In the genomic region with DNA sequence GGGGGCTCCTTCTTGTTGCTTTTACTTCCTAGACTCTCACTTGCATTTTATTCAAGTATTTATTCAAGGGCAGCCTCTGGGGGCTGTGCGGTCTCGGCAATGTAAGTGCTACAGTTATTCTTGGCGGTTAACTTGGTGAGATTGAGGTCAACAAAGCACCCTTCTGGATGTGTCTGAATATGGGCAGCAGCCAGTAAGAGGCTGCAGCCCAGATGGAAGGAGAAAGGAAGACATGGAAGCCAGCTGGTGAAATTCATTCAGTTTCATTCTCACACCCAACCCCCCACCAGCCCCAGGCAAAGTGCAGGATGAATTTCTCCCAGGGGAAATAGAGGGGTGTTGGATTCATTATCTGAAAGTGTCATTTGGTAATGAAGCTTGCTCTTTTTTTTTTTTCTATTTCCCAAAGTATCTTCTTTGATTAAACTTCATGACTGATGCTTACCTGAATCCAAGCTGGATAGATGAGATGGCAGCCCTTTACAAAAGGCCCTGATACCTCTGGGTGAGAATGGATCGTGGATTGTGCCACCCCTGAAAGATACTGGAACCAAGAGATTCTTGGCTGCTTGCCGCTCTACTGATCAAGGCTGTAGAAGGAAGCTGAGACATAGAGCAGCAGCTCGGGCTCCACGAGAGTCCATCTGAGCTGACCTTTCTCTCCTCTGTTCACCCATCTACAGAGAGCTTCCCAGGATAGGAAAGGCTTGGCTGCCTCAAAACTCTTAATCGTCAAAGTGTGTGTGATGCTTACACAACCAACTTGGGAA, we compare ENCODE assay signal across 11 mouse cellular contexts. TPM values are rescaled to one million over a fixed set of nuclear protein-coding genes. Genes with fewer than 3 reads are reported as not detected.
DNase-seq lines count a peak whose midpoint lies in the region; ATAC-seq lines count a peak whose summit lies in the region.
"Had no signal": no experiment of that assay in that cellular context is flagged by ENCODE, and none has a peak within 500 bp of the region (broad histone marks: within the 10 kb centered on the region; RNA-seq: fewer than 3 reads in every experiment).

No protein-coding gene starts in this region.

- H3K36me3 ChIP-seq in neural tube, embryonic 12.5 days, result no peaks in the 10 kb centered on the region
- no peaks in the 10 kb centered on the region for H3K36me3 ChIP-seq in neural tube, embryonic 15.5 days
- H3K36me3 ChIP-seq: midbrain, embryonic 12.5 days had no signal

- no peak for DNase-seq in frontal cortex, postnatal 25 days (ENCODE audit: low spot score in 2 of 2)
- DNase-seq in layer of hippocampus, adult 9-11 months, result peak; percentile 31
- peak; percentile 31 for DNase-seq in right cerebral cortex, postnatal 25 days
- no peak for DNase-seq in yolk sac, embryonic 10.5 days (ENCODE audit: low spot score)
- DNase-seq in testis, postnatal 10 days (ENCODE audit: low spot score), result no peak
- DNase-seq: adrenal gland, postnatal 14 days; kidney, adult 9 months had no signal

- ATAC-seq in frontal cortex, adult (ENCODE audit: low TSS enrichment), result peak; percentile 90
- ATAC-seq in neural tube, embryonic 12.5 days (ENCODE audit: low FRiP score, low read depth), result 0 out of 2 replicates have a peak, but pooled peaks have one; percentile 41
- no peak for ATAC-seq in neural tube, embryonic 15.5 days (ENCODE audit: low FRiP score)

- H3K27me3 ChIP-seq in neural tube, embryonic 12.5 days (replicated peaks), result no peaks in the 10 kb centered on the region
- no peaks in the 10 kb centered on the region for H3K27me3 ChIP-seq in neural tube, embryonic 15.5 days (replicated peaks)
- H3K27me3 ChIP-seq: midbrain, embryonic 12.5 days had no signal

- H3K9me3 ChIP-seq in neural tube, embryonic 12.5 days, result no peaks in the 10 kb centered on the region
- no peaks in the 10 kb centered on the region for H3K9me3 ChIP-seq in neural tube, embryonic 15.5 days (replicated peaks)
- H3K9me3 ChIP-seq: midbrain, embryonic 12.5 days had no signal

- no peak overlapping the region for H3K27ac ChIP-seq in neural tube, embryonic 12.5 days
- no peak overlapping the region for H3K27ac ChIP-seq in neural tube, embryonic 15.5 days (replicated peaks)
- H3K27ac ChIP-seq: midbrain, embryonic 12.5 days had no signal

- peaks cover 5% of the 10 kb centered on the region for H3K4me1 ChIP-seq in neural tube, embryonic 12.5 days
- H3K4me1 ChIP-seq in neural tube, embryonic 15.5 days, result 0 out of 2 replicates have a peak, but pooled peaks cover 5% of the 10 kb centered on the region
- H3K4me1 ChIP-seq: midbrain, embryonic 12.5 days had no signal

- WGBS in neural tube, embryonic 12.5 days, result 62% methylated on average over 8 of the region's 8 CpGs
- WGBS in neural tube, embryonic 15.5 days, result 56% methylated on average over 8 of the region's 8 CpGs

- H3K9ac ChIP-seq in neural tube, embryonic 12.5 days, result no peak overlapping the region
- no peak overlapping the region for H3K9ac ChIP-seq in neural tube, embryonic 15.5 days (replicated peaks)
- H3K9ac ChIP-seq: midbrain, embryonic 12.5 days had no signal

- no peak overlapping the region for H3K4me2 ChIP-seq in neural tube, embryonic 12.5 days (replicated peaks)
- no peak overlapping the region for H3K4me2 ChIP-seq in neural tube, embryonic 15.5 days
- H3K4me2 ChIP-seq: midbrain, embryonic 12.5 days had no signal

- H3K4me3 ChIP-seq in neural tube, embryonic 12.5 days, result no peak overlapping the region
- no peak overlapping the region for H3K4me3 ChIP-seq in neural tube, embryonic 15.5 days (replicated peaks)
- H3K4me3 ChIP-seq: midbrain, embryonic 12.5 days had no signal

RNA-seq across cellular contexts. Expression of gene Ccna1, which starts 10.5 kb away (rescaled TPM):
- polyA plus RNA-seq in neural tube, embryonic 12.5 days (2016; fragmentation: Nextera tagmentation; extraction: Ambion mirVana), result 1.8 and 2.0 TPM in 2 replicates
- polyA plus RNA-seq in neural tube, embryonic 15.5 days (2015; fragmentation: Nextera tagmentation; extraction: Ambion mirVana), result 0.37 and 0.41 TPM in 2 replicates

Comparison
In these comparisons a context has a peak if more than half of its experiments do, and no peak if none do; other contexts are left out.
1. DNase-seq: peak in layer of hippocampus, adult 9-11 months (single experiment) and right cerebral cortex, postnatal 25 days (single experiment); none in frontal cortex, postnatal 25 days (0 of 2), yolk sac, embryonic 10.5 days (single experiment) and testis, postnatal 10 days (single experiment).